Mouse (Mus musculus) ZHBTc4 (cell line): ENCODE data around the gene Dhx38.

ENCODE experiments used
- DNase-seq: peaks from one replicate; pipeline ENCODE4 v3.0.0-alpha.2; 2011; ENCODE audit warnings: low read depth, low spot score

The Dhx38 gene

GRCm38 (mm10) chr8:109551663-109552062 is 14.0 kb downstream of the Dhx38 start:
- DNase-seq = peak; percentile 72

- DNase-seq = no peak
These were observed 21.6 kb downstream of the Dhx38 start for GRCm38 (mm10) chr8:109544049-109544448.

- no peak for DNase-seq
These were observed 22.7 kb downstream of the Dhx38 start for GRCm38 (mm10) chr8:109542748-109543519.

- DNase-seq = no peak
These were observed 23.5 kb downstream of the Dhx38 start for GRCm38 (mm10) chr8:109542165-109542564.

DNA sequence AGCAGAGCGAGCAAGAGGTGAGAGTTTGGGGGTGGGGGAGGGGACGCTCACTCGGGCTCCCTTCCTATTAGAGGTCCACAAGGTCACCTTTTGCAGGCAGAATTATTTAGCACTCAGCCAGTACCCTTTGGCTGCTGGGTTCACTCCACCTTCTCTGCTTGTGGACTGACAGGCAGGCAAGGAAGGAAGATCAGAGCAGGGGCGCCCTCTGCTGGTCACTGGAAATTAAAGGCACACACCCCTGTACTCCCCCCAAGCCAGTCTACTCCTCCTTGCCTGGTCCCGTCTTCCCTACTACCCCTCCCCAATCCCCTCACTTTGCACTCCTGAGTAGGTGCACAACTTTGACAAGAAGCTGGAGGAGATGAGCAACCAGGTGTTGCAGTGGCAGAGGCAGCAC is 29.0 kb downstream of the Dhx38 start:
- DNase-seq = peak; percentile 91

DNA sequence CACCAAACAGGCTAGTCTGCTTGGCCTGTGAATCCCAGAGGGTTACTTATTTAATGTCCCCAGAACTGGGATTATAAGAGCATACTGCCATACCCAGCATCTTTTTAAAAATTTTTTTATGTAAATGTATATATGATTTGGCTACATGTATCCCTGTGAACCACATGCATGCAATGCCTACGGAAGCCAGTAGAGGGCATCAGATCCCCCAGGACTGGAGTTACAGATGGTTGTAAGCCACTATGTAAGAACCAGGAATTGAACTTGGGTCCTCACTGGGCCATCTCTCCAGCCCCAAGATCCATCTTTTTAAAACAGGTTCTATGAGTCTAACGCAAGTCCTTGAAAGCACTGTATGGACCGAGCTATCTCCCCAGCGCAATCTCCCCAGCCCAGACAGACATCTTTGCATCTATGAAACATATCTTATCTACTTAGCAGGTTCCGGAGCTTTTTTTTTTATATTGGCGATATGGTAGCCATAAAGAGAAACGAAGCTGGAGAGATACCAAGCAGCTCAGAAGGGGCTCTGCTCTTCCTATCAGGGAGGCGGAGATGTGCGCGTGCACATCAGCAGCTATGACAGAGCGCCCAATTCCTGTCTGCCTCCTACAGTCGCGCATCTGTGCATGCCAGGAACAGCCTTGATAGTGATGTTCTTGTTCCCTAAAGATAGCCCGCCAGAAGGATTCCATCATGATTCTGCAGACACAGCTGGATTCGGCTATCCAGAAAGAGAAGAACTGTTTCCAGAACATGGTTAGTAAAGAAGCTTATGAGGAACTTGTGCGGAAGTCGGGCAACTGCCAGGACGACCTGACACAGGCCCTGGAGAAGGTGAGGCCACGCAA is 30.3 kb downstream of the Dhx38 start:
- DNase-seq = peak; percentile 77

DNA sequence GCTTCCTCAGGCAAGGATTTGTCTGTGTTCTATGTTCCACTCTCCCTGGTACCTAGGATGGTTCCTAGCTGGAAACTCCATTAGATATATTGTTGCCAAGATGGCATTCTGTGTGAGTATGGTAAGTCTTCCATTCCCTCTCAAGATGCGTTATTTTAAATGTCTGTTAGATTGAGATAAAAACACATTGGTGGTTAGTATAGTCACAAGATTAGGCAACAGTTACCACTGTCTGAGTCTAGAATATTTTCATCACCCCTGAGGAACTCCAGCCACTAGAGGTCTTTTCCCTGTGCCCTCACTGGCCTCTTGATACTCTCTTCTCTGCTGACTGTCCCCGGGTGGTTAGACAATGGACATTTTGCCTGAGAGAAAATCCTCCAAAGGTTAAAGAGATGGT is 41.7 kb downstream of the Dhx38 start:
- no peak for DNase-seq

DNA sequence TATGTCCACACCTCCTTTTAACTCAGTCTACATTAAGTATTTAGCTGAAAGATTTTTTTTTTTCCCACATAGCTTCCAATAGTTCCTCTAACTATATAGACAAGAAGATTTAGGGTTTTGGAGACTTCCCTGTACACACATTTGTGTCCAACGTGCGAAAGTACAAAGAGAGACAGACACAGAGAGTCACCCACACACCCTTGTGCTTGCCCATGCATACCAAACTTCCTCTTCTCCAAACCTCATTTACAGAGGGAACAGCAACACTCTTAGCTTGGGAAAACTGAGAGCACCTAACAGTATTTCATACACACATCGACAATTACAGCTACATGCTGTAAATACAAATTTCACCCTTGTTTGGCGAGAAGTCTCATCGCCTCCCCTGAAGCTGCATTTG is 60.1 kb downstream of the Dhx38 start:
- DNase-seq = no peak

DNA sequence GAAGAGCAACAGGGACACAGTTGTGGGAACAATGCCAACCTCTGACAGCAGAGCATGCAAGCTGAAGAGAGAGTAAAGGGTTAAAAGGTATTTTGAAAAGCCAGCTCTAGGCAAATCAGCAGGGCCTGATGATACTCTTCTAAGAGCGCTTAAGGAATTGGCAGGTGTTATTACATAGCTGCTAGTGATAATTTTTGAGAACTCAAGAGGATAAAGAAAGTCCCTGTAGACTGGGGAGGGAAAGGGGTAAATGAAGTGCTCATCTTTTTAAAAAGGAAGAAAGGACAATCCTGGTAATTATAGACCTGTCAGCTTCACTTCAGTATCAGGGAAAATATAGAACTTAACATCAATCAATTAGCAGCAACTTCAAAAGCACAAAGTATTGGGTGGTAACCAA is 62.1 kb downstream of the Dhx38 start:
- no peak for DNase-seq

- no peak for DNase-seq
These were observed 66.5 kb downstream of the Dhx38 start for GRCm38 (mm10) chr8:109499009-109499717.
